Mouse (Mus musculus) gastrocnemius, adult 2 months (tissue): Measurements from ENCODE around the gene Pyurf. TPM values are rescaled to one million over a fixed set of nuclear protein-coding genes. Genes with fewer than 3 reads are reported as not detected.

Experiments
- DNase-seq: peaks from one replicate; pipeline ENCODE4 v3.0.0; 2022
- H3K27ac ChIP-seq: fragments of 200-600 bp; 2 replicates; pipeline ENCODE4 v1.8.1; 2022; ENCODE audit warnings: mild to moderate bottlenecking
- H3K4me3 ChIP-seq: fragments of 200-600 bp; 2 replicates; pipeline ENCODE4 v1.8.1; 2022; ENCODE audit warnings: mild to moderate bottlenecking, moderate library complexity
- CTCF ChIP-seq: fragments of 200-600 bp; IDR thresholded peaks from 2 replicates; pipeline ENCODE4 v1.8.1; 2022; ENCODE audit warnings: antibody characterized with exemption, mild to moderate bottlenecking, moderate library complexity
- intact Hi-C: fragments of 180-260 bp; cut with DNase I; formaldehyde crosslinking; loops from one replicate; pipeline ENCODE4 v1.15.1; 2025
- total RNA-seq, 2 experiments: library from RNA; stranded (reverse); gene quantifications; 2 replicates each; pipeline ENCODE4 v1.2.3; 2021

Pyurf gene
- total RNA-seq, 2 experiments from 2014 or later, result 10.3 to 15.1 TPM

DNA sequence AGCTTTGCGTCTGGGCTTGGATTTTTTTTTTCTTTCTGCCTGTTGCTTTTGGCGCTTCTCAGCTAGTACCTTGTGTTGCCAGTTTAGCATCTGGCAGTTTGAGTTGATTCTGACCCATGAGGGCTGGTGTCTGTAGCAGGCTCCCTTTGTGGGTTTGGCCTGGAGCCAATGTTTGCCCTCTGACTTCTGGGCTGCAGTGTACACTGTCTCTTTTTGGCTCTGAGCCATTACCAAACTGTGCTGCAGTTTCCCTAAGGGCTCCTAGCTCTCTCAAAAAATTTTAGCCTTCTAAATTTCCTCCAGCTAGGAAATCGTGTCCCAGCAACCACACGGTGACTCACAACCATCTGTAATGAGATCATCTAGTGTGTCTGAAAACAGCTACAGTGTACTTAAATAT lies 50.1 kb downstream of the Pyurf start:
- Histone ChIP-seq H3K27ac (no peak overlapping the region), H3K4me3 (no peak overlapping the region)
- intact Hi-C loops, result no loop called here
- no peak for TF ChIP-seq CTCF
- DNase-seq, result peak; percentile 50

DNA sequence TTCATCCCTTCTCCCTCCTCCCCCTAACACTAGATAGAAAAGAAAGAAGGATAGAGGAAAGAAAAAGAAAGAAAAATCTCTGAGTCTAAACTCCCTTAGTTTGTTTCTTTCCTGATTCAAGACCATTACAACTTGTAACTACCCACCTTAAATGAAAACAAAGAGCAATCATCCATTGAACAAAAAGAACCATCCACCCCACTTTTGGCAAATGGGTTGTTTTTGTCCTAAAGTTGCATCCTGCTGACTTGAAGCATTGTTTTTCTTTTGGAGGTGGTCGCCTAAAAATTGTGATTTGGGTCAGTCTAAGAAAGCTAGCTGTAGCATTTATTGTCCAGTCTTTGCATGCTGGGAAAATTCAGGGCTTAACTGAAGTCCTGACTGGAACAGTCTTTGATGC lies 52.3 kb downstream of the Pyurf start:
- no peak overlapping the region for H3K27ac ChIP-seq
- no peak for TF ChIP-seq CTCF
- DNase-seq, result no peak
- H3K4me3 ChIP-seq, result no peak overlapping the region
- intact Hi-C loops, result no loop called here

Other genes with a start within 250 kb of the Pyurf start
- 10 to 100 TPM; 10.9 to 21.9 TPM for gene Ppm1k, start 156.6 kb downstream of the Pyurf start, total RNA-seq
- 1 to 10 TPM; 1.5 to 1.6 TPM for gene Herc6, start 111.1 kb downstream of the Pyurf start, total RNA-seq
- gene Lancl2, start 10.5 kb upstream of the Pyurf start, total RNA-seq, result 10 to 100 TPM in 1 of 2 experiments, 1 to 10 TPM in 1; 9.0 to 10.7 TPM
- 1 to 10 TPM; 3.2 to 5.6 TPM for gene Vopp1, start 133.1 kb upstream of the Pyurf start, total RNA-seq
- not detected for gene Vmn1r21, start 158.3 kb upstream of the Pyurf start, total RNA-seq
- not detected for gene Vmn1r22, start 215.9 kb upstream of the Pyurf start, total RNA-seq
- not detected for gene Vmn1r23, start 234.8 kb upstream of the Pyurf start, total RNA-seq